Mouse (Mus musculus) limb, embryonic 10.5 days (tissue): ENCODE measurements around the gene Ap1m2. TPM values are rescaled to one million over a fixed set of nuclear protein-coding genes. Genes with fewer than 3 reads are reported as not detected.
A peak's percentile ranks its signal among the peaks of the same experiment; 100 is the strongest.
"Not testable (repeated sequence)": the region's sequence is repeated elsewhere in the genome, so short reads cannot be mapped to it uniquely, and the experiment has no call there.

ENCODE experiments used
- DNase-seq: peaks from one replicate; pipeline ENCODE4 v3.0.0-alpha.2; 2017; ENCODE audit warnings: low spot score
- H3K27ac ChIP-seq: fragments of 300-500 bp; sonication (generic); 2 replicates; pipeline ENCODE4 v1.5.1; 2016; ENCODE audit warnings: mild to moderate bottlenecking
- H3K27me3 ChIP-seq: fragments of 300-500 bp; sonication (generic); 2 replicates; pipeline ENCODE4 v1.6.1; 2016; ENCODE audit warnings: low read depth, mild to moderate bottlenecking; ENCODE audit not compliant: poor library complexity, severe bottlenecking
- H3K36me3 ChIP-seq: fragments of 300-500 bp; sonication (generic); 2 replicates; pipeline ENCODE4 v1.6.1; 2016; ENCODE audit warnings: mild to moderate bottlenecking, moderate library complexity
- H3K4me1 ChIP-seq: fragments of 300-500 bp; sonication (generic); 2 replicates; pipeline ENCODE4 v1.6.1; 2016
- H3K4me3 ChIP-seq: fragments of 300-500 bp; sonication (generic); 2 replicates; pipeline ENCODE4 v1.5.1; 2016; ENCODE audit warnings: mild to moderate bottlenecking, moderate library complexity
- H3K9me3 ChIP-seq: fragments of 300-500 bp; sonication (generic); replicated peaks from 2 replicates; pipeline ENCODE4 v1.6.1; 2016; ENCODE audit warnings: mild to moderate bottlenecking
- WGBS: fragments of 180-500 bp; shearing (Covaris S2); methylation state at CpG from one replicate; pipeline ENCODE4 v1.1.7; 2016; 5-methylcytosine and 5-hydroxymethylcytosine counted together
- polyA plus RNA-seq: library from polyadenylated mRNA; unstranded; fragments of >200 nt; fragmentation: Nextera tagmentation; extraction: Ambion mirVana; gene quantifications from 2 replicates; pipeline ENCODE4 v1.2.1, GENCODE M21; 2016

Gene Ap1m2
- polyA plus RNA-seq, 1 experiment from 2014 or later: 7.8 TPM

- Histone ChIP-seq H3K36me3 (peaks cover 16% of the 10 kb centered on the region), H3K27ac (no peak overlapping the region), H3K4me1 (peaks cover 22% of the 10 kb centered on the region), H3K27me3 (peaks cover 9% of the 10 kb centered on the region; the same call in 1 of the 2 replicates), H3K4me3 (no peak overlapping the region), H3K9me3 (no peaks in the 10 kb centered on the region)
- WGBS: 82% methylated on average over 4 of the region's 4 CpGs
- no peak for DNase-seq
These were observed 23.3 kb upstream of the Ap1m2 start for GRCm38 (mm10) chr9:21335391-21335790.

- peaks cover 22% of the 10 kb centered on the region for H3K4me1 ChIP-seq
- H3K27ac ChIP-seq: no peak overlapping the region
- no peaks in the 10 kb centered on the region for H3K9me3 ChIP-seq
- H3K4me3 ChIP-seq: no peak overlapping the region
- H3K27me3 ChIP-seq: peaks cover 9% of the 10 kb centered on the region; the same call in 1 of the 2 replicates
- DNase-seq: no peak
- peaks cover 18% of the 10 kb centered on the region for H3K36me3 ChIP-seq
These were observed 22.6 kb upstream of the Ap1m2 start for GRCm38 (mm10) chr9:21334747-21335146.

GRCm38 (mm10) chr9:21333523-21333922 lies 21.4 kb upstream of the Ap1m2 start:
- H3K36me3 ChIP-seq: peaks cover 18% of the 10 kb centered on the region
- H3K27ac ChIP-seq: no peak overlapping the region
- H3K27me3 ChIP-seq: peaks cover 9% of the 10 kb centered on the region; the same call in 1 of the 2 replicates
- H3K4me3 ChIP-seq: no peak overlapping the region
- peaks cover 22% of the 10 kb centered on the region for H3K4me1 ChIP-seq
- WGBS: 90% methylated on average over 1 of the region's 1 CpGs
- DNase-seq: no peak
- no peaks in the 10 kb centered on the region for H3K9me3 ChIP-seq

- Histone ChIP-seq H3K4me1 (peaks cover 15% of the 10 kb centered on the region), H3K27me3 (peaks cover under 1% of the 10 kb centered on the region; the same call in 1 of the 2 replicates), H3K9me3 (no peaks in the 10 kb centered on the region), H3K4me3 (no peak overlapping the region), H3K36me3 (peaks cover 12% of the 10 kb centered on the region), H3K27ac (peak overlapping the region; percentile 11; the same call in 1 of the 2 replicates)
- WGBS: 59% methylated on average over 9 of the region's 9 CpGs
- no peak for DNase-seq
These were observed 20.3 kb upstream of the Ap1m2 start for GRCm38 (mm10) chr9:21332161-21333061.

- peaks cover 12% of the 10 kb centered on the region for H3K36me3 ChIP-seq
- H3K27ac ChIP-seq: no peak overlapping the region
- H3K27me3 ChIP-seq: no peaks in the 10 kb centered on the region
- H3K9me3 ChIP-seq: no peaks in the 10 kb centered on the region
- no peak overlapping the region for H3K4me3 ChIP-seq
- no peak for DNase-seq
- 90% methylated on average over 12 of the region's 12 CpGs for WGBS
- peaks cover 14% of the 10 kb centered on the region for H3K4me1 ChIP-seq
These were observed 19.4 kb upstream of the Ap1m2 start for GRCm38 (mm10) chr9:21331365-21332140.

GRCm38 (mm10) chr9:21329699-21330289 lies 17.7 kb upstream of the Ap1m2 start:
- Histone ChIP-seq H3K27me3 (no peaks in the 10 kb centered on the region), H3K4me3 (no peak overlapping the region), H3K36me3 (peaks cover 22% of the 10 kb centered on the region), H3K4me1 (peaks cover 14% of the 10 kb centered on the region), H3K9me3 (no peaks in the 10 kb centered on the region), H3K27ac (no peak overlapping the region)
- DNase-seq: no peak
- 93% methylated on average over 10 of the region's 10 CpGs for WGBS

GRCm38 (mm10) chr9:21329041-21329440 lies 16.9 kb upstream of the Ap1m2 start:
- H3K27ac ChIP-seq: no peak overlapping the region
- H3K4me1 ChIP-seq: peaks cover 14% of the 10 kb centered on the region
- H3K27me3 ChIP-seq: no peaks in the 10 kb centered on the region
- WGBS: 74% methylated on average over 3 of the region's 5 CpGs
- H3K36me3 ChIP-seq: peaks cover 30% of the 10 kb centered on the region
- DNase-seq: no peak
- H3K9me3 ChIP-seq: no peaks in the 10 kb centered on the region
- H3K4me3 ChIP-seq: no peak overlapping the region

- peaks cover 12% of the 10 kb centered on the region for H3K4me1 ChIP-seq
- no peaks in the 10 kb centered on the region for H3K27me3 ChIP-seq
- 74% methylated on average over 3 of the region's 3 CpGs for WGBS
- no peak overlapping the region for H3K27ac ChIP-seq
- DNase-seq: no peak
- peaks cover 31% of the 10 kb centered on the region for H3K36me3 ChIP-seq
- H3K4me3 ChIP-seq: no peak overlapping the region
- no peaks in the 10 kb centered on the region for H3K9me3 ChIP-seq
These were observed 15.9 kb upstream of the Ap1m2 start for GRCm38 (mm10) chr9:21328041-21328440.

GRCm38 (mm10) chr9:21327569-21327968 lies 15.4 kb upstream of the Ap1m2 start:
- Histone ChIP-seq H3K27ac (no peak overlapping the region), H3K4me3 (no peak overlapping the region), H3K36me3 (peaks cover 31% of the 10 kb centered on the region), H3K4me1 (peaks cover 7% of the 10 kb centered on the region), H3K9me3 (no peaks in the 10 kb centered on the region), H3K27me3 (no peaks in the 10 kb centered on the region)
- WGBS: 80% methylated on average over 3 of the region's 3 CpGs
- DNase-seq: no peak

- DNase-seq: no peak
- peaks cover 24% of the 10 kb centered on the region for H3K4me1 ChIP-seq
- 87% methylated on average over 11 of the region's 11 CpGs for WGBS
- no peak overlapping the region for H3K4me3 ChIP-seq
- no peak overlapping the region for H3K27ac ChIP-seq
- H3K36me3 ChIP-seq: peaks cover 22% of the 10 kb centered on the region
- H3K9me3 ChIP-seq: no peaks in the 10 kb centered on the region
- H3K27me3 ChIP-seq: no peaks in the 10 kb centered on the region
These were observed 12.1 kb upstream of the Ap1m2 start for GRCm38 (mm10) chr9:21324269-21324668.

- not testable (repeated sequence) for H3K9me3 ChIP-seq, H3K27me3 ChIP-seq, H3K27ac ChIP-seq, DNase-seq, H3K4me3 ChIP-seq
- 93% methylated on average over 8 of the region's 8 CpGs for WGBS
- Histone ChIP-seq H3K4me1 (peaks cover 24% of the 10 kb centered on the region), H3K36me3 (peaks cover 21% of the 10 kb centered on the region)
These were observed 10.8 kb upstream of the Ap1m2 start for GRCm38 (mm10) chr9:21322917-21323297.

GRCm38 (mm10) chr9:21322211-21322916 lies 10.2 kb upstream of the Ap1m2 start:
- no peak for DNase-seq
- WGBS: 87% methylated on average over 19 of the region's 19 CpGs
- no peaks in the 10 kb centered on the region for H3K9me3 ChIP-seq
- peaks cover 24% of the 10 kb centered on the region for H3K4me1 ChIP-seq
- H3K27me3 ChIP-seq: no peaks in the 10 kb centered on the region
- H3K36me3 ChIP-seq: peaks cover 21% of the 10 kb centered on the region
- peak overlapping the region; percentile 80 for H3K4me3 ChIP-seq
- H3K27ac ChIP-seq: no peak overlapping the region
